Mouse (Mus musculus) layer of hippocampus, adult 8-10 months (tissue): ENCODE data around the gene Atp10a. TPM values are rescaled to one million over a fixed set of nuclear protein-coding genes. Genes with fewer than 3 reads are reported as not detected.
"Not testable (repeated sequence)": the region's sequence is repeated elsewhere in the genome, so short reads cannot be mapped to it uniquely, and the experiment has no call there.

Source experiments
- DNase-seq, 2 experiments: peaks; one replicate each; pipeline ENCODE4 v3.0.0; 2022; ENCODE audit warnings: low spot score in 2 of 2
- total RNA-seq, 4 experiments: library from RNA; stranded (reverse); gene quantifications; 2 replicates each; pipeline ENCODE4 v1.2.4; 2022

The Atp10a gene
- total RNA-seq, 4 experiments from 2014 or later, result 7.8 to 8.6 (median 8.2) TPM

- no peak for DNase-seq
Measured at GRCm38 (mm10) chr7:58787585-58787984, 131.6 kb downstream of the Atp10a start.

DNA sequence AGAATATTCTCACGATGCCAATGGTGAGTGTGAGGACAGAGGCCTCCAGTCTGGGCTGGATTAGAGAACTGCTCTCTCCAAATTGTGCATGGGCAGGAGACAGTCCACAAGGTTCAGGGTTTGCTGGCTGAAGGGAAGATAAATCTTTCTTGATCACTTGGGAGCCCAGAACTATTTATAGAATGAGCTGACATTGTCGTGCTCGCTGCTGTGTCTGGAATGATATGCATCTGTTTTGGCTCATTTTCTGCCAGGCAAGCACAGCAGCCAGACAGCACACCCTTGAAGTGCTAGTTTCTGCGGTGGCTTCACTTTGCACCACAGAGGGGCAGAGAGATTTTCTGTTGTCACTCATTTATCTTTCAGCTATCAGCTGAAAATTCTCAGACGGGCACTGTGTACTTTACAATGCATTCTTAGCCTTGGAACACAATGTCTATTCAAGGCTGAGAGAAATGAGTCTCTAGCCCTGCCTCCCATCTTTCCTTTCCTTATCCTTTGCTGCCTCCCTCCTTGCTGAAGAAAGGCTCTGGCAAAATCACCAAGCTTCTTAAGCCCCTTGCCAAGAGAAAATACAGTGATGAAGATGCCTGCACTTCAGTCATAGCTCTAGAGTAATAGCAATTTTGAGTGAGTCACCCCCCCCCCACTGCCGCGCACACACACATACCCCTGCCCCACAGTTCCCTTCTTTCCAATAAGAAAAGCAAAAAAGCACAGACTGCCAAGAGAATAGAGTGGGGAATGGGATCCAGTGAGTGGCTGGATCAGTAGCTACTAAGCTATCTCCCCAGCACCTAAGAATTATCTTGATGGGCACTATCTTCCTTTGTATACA is 132.7 kb downstream of the Atp10a start:
- no peak for DNase-seq

DNA sequence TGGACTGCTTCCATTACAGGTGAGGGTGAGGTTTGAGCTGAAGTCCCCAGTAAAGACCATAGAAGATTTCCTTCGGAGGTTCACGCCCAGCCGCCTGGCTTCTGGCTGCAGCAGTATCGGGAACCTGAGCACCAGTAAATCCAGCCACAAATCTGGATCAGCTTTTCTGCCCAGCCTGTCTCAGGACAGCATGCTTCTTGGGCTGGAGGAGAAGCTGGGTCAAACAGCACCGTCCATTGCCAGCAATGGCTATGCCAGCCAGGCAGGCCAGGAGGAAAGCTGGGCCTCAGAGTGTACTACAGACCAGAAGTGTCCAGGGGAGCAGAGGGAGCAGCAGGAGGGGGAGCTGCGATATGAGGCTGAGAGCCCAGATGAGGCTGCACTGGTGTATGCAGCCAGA is 141.3 kb downstream of the Atp10a start:
- no peak for DNase-seq

DNA sequence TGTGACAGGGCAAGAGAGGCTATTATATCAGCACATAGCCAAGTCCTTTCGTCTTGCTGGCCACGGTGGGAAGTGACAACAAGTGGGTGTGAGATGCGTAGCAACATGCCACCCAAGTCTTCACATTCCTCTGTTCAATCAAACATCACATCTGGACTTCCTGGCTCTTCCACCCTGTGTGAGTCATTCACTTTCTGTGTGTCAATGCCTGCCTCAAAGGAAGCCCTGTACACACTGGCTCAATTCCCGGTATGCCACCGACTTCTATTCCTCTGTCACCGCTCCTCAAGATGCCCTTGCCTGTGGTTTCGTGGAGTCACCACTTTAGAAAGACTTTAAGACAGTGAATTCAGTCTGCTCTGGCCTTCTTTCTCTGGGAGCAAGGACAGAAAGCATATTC is 144.9 kb downstream of the Atp10a start:
- no peak for DNase-seq

GRCm38 (mm10) chr7:58801791-58802190 is 145.8 kb downstream of the Atp10a start:
- DNase-seq, result no peak

GRCm38 (mm10) chr7:58822147-58822681 is 166.2 kb downstream of the Atp10a start:
- peak in 1 of 2 experiments; percentile 21 for DNase-seq

GRCm38 (mm10) chr7:58824686-58825085 is 168.7 kb downstream of the Atp10a start:
- DNase-seq, result no peak

GRCm38 (mm10) chr7:58829111-58829510 is 173.1 kb downstream of the Atp10a start:
- DNase-seq, result no peak

DNA sequence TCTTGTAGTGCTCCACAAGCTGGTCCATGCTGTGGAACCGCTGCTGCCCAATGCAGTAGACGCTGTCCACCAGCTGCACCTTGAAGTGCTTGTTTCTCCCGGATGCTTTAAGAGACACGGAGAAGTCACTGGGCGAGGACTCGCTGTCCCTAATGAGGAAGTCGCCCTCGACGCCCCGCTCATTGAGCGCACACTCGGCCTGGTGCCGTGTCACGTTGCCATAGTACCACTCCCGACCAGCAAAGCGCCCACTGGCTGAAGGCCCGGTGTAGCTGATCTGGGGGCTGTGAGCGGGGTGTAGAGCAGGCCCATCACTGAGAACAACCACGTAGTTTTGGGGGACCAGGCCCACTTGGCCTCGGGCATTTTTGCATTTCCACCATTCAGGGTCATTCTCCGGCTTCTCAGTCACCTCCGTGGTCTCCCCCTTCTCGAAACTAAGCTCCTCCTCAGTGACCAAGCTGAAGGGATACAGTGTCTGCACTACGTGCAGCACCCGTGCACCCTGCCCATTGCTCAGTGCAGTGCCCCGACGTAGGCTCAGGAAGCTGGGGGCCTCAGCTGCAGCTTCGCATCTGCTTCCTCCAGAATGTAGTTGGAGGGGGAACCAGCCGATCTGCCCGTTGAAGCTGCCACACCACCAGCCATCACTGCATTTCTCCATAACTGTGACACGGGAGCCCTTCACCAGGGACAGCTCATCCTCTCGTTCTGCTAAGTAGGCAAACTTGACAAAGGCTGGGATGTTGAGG is 181.1 kb downstream of the Atp10a start:
- DNase-seq, result not testable (repeated sequence)

- DNase-seq, result no peak
Measured at GRCm38 (mm10) chr7:58840367-58840766, 184.4 kb downstream of the Atp10a start.

DNA sequence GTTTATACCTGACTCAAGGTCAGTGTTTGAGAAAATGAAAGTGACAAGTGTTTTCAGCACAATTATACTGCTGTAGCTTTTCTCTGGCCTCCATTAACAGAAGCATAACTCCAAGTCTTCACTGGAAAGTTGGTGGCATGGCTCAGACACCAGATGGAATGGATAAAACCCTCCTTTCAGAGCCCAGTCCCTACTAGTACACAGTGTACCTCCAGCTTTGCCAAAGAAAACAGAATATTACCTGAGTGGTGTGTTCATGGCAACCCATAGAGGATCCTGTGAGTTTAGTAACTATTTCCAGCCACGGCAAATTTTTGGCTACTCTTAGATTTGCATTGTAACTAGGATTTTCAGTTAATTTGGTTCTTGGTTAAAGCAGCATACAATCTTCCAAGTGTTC is 185.1 kb downstream of the Atp10a start:
- DNase-seq, result no peak

GRCm38 (mm10) chr7:58842818-58843217 is 186.9 kb downstream of the Atp10a start:
- peak in 1 of 2 experiments; percentile 22 for DNase-seq

- DNase-seq, result peak; percentile 90 to 92
Measured at GRCm38 (mm10) chr7:58843767-58844445, 187.9 kb downstream of the Atp10a start.

GRCm38 (mm10) chr7:58844449-58844848 is 188.5 kb downstream of the Atp10a start:
- DNase-seq, result no peak

DNA sequence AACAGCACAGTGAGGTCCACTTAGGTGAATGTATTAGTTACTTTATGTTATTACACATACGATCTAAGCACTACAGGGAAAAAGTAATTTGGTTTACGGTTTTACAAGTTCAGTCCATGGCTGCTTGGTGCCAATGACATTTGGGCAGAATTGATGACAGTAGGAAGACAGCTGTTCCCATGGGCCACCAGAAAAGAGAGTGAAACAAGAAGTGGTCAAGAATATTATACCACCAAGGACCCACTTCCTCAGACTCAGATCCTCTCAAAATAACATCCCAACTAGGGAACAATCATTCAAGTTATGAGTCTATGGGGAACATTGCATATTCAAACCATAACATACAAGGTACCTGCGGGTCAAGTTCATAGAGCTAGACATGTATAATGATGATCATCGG is 203.0 kb downstream of the Atp10a start:
- DNase-seq, result no peak

DNA sequence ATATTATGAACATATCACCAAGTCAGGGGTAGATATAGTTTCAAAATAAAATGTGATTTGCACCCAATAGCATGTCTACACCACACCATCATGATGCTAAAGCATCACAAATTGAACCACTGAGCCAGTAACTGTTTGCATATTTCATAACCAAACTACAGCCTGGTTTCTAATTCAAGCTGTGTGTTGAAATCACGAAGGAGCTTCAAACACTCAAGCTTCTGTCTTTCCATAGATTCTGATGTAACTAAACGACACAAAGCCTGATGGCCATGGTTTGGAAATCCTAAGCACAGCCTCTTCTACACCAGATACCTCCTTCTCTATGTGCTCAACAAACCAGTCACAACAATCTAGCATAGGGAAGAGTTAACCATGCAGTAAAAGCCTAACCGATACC is 207.2 kb downstream of the Atp10a start:
- no peak for DNase-seq

DNA sequence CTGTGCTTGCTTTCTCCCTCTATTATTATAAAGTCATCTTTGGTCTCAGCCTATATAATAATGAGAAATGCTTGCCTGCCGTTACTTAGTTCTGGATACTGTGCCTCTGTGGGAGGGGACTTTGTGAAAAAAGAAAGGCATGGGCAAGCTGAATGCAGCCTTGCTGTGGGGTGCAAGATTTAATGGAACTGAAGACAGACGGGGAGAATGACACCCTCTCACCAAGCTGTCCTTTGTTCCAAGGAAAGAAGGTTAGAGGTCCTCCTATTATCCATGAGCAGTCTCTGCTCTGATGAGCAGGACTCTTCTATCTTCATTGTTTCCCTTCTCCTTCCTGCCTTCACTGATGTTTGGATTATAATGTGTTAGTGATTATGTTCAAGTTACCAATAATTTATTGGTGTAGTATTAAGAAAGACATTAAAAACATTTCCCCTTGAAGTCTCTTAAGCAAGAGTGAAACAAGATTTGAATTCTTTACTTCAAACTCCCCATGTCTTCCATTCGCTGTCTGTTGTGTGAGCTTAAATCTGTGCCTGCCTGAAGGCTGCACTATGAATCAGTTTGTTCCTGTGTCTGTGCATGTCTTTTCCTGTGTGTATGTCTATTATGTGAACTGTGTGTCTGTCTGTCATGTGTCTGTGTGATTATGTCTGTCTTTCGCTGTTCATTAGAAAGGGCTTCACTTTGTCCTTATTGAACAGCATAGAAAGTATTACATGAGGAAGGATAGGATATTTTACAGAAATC is 211.1 kb downstream of the Atp10a start:
- DNase-seq, result no peak

DNA sequence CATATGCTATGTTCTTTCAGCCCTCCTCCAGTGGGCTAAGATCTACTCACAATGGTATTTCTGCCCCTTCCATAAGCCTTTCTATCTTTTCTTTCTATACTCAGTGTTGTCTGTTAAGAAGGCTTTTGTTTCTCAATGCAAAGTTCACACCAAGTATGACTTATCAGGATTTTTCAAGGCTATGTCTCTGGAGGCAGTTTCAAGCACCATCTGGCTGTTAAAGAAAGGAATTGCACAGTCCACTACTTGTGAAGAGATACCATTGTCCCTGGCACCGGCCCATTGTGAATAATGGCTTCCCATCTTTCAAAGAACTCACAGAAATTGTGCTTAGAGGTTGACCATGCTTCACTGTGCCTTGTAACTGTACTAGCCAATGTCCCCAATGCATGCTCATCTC is 214.7 kb downstream of the Atp10a start:
- DNase-seq, result no peak

DNA sequence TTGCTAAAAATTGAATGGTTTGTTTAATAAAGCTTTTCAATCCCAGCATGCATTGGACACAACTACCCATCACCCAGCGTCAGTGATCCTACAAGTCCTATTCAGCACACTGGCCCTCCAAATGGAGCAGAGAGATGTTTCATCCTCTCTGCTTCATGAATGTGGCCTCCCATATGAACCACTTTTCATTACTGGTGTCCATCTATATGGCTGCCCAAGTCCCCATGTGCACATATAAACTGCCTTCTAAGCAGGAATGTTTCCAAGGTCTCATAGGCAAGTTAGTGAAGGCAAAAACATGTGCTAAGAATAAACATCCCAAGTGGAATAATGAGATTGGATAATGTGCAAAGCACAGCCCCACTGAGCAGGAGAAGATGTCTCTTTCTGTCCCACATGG is 217.7 kb downstream of the Atp10a start:
- DNase-seq, result no peak
